Mouse (Mus musculus): ENCODE data around the gene Krtap10-4.
"Not testable (repeated sequence)": the region's sequence is repeated elsewhere in the genome, so short reads cannot be mapped to it uniquely, and the experiment has no call there.

Krtap10-4 gene

GRCm38 (mm10) chr10:77798921-77799508 is 27.9 kb downstream of the Krtap10-4 start, which contains the start of gene Gm19668:
Gm19668 (minus strand) TSS chr10:77799133.
- CTCF ChIA-PET: interaction anchor here in 2 of 4 experiments (0.5 to 0.7 kb wide), 2 partner anchors 9 to 17 kb away, joined by 3 read pairs; no protein-coding TSS in a partner anchor
- POLR2A ChIA-PET: interaction anchor here in 2 of 4 experiments (0.5 to 1.3 kb wide), 2 partner anchors 217 to 1395 kb away, joined by 3 to 5 read pairs; partner anchors contain the start of gene Pttg1ip (in 1 of the 2)

GRCm38 (mm10) chr10:77798164-77798920 is 28.6 kb downstream of the Krtap10-4 start:
- CTCF ChIA-PET: interaction anchor here in 2 of 4 experiments (0.5 to 0.7 kb wide), 2 partner anchors 9 to 17 kb away, joined by 3 read pairs; no protein-coding TSS in a partner anchor
- POLR2A ChIA-PET: not testable (repeated sequence)

DNA sequence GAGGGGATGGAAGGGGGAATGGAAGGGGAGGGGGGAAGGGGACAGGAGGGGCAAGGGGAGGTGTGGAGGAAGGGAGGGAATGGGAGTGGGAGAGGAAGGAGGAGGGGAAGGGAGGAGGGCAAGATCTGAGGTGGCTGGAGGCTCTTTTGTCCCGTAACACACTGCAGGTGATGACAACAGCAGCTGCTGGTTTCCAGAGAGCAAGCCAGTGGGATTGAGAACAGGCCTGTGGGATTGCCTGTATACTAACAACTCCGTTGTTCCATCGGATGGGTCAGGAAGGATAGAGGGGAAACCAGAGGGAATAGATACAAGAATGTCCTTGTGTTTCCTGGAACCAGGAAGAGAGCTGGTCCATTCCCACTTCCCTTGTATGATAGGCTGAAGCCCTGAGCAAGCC is 29.2 kb downstream of the Krtap10-4 start:
- POLR2A ChIA-PET: no interaction called here

DNA sequence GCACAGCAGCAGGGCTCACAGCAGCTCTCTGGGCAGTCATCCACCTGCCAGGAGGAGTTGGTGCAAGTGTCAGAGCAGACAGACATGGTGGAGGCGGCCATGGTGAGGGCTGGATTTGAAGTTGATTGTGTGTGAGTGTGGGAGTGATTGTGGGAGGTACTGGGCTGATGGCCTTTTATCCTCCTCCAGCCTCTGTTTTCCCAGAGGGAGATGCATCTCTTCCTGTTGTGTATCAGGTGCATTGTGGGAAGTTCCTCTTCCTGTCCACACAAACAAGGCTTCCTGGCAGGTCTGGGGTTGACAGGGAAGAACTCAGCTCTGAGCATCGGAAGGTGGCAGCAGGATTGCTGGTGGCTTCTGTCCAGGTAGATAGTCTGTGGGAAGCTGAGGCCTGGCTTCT is 31.9 kb downstream of the Krtap10-4 start, which contains the start of gene Gm9639:
Gm9639 (minus strand) TSS at position 101 of the 400 bp plus-strand sequence.
- ChIA-PET POLR2A (interaction anchor here in 1 of 4 experiments (0.6 kb wide), 1 partner anchor 32 kb away, joined by 4 read pairs; no protein-coding TSS in a partner anchor), CTCF (interaction anchor here in 2 of 4 experiments (0.6 to 0.8 kb wide), 2 partner anchors 278 to 1449 kb away, joined by 3 to 4 read pairs; no protein-coding TSS in a partner anchor)

More for the DNA sequence above, 29.2 kb downstream of the Krtap10-4 start:
- CTCF ChIA-PET: no interaction called here

DNA sequence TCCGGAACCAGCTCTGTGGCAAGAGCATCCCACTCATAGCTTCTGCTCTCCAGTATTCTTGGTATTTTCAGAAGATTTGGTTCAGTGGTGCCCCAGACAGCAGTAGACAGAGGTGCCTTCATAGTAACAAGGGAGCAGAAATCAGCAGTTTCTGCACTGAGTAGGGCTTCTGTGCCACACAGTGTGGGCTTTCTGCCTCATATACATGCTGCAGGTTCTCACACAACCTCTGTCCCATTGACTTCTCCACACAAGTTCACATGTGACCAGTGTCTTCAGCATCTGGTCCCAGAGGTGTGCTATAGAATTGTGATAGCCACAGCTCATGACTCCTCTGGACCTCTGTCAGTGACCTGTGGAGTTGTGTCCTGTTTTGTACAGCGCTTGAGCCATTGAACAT is 38.3 kb downstream of the Krtap10-4 start:
- ChIA-PET CTCF (no interaction called here), POLR2A (no interaction called here)

- POLR2A ChIA-PET, CTCF ChIA-PET: not testable (repeated sequence)
These were observed 39.0 kb downstream of the Krtap10-4 start, which contains the start of gene Gm7137 for GRCm38 (mm10) chr10:77787876-77788275. Gm7137 (minus strand) TSS chr10:77788200.

DNA sequence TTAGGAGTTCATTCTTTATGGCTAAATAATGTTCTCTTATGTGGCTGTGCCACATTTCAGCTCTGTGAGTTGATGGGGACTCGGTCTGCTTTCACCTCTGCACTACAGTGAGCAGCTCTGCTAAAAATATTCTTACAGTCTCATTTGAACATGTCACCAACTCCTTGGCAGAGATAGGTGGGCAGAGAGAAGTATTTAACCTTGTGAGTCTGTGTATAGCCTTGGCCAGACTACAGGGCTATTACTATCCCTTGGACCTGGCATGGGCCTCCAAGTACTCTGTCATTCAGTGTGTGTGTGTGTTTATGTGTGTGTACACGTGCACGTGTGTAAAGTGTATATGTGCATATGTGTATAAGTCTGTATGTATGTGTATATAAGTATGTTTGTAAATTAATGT is 43.5 kb downstream of the Krtap10-4 start:
- CTCF ChIA-PET, POLR2A ChIA-PET: not testable (repeated sequence)

DNA sequence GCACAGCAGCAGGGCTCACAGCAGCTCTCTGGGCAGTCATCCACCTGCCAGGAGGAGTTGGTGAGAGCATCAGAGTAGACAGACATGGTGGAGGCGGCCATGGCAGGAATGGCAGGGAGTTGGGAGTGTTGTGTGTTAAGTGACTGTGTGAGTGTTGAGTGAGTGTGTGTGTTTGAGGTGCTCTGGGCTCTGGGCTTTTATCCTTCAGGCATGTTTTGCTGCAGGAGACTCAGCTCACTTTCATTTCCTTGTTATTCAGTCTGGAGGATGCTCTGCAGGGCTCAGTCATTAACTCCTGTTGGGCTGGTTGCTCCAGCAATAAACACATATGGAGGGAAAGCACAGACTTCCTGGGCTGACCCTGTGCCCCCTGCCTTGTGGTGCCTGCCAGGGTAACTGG is 44.5 kb downstream of the Krtap10-4 start, which contains the start of gene Gm3250:
Gm3250 (minus strand) TSS at position 101 of the 400 bp plus-strand sequence.
- CTCF ChIA-PET, POLR2A ChIA-PET: not testable (repeated sequence)

GRCm38 (mm10) chr10:77776844-77777243 is 50.1 kb downstream of the Krtap10-4 start, which contains the start of gene Gm7138:
Gm7138 (minus strand) TSS chr10:77776944.
- POLR2A ChIA-PET: not testable (repeated sequence)

More at GRCm38 (mm10) chr10:77776844-77777243, 50.1 kb downstream of the Krtap10-4 start, which contains the start of gene Gm7138:
- CTCF ChIA-PET: not testable (repeated sequence)
